Mouse (Mus musculus) right cerebral cortex, adult 18-20 months (tissue): ENCODE measurements around the gene Grb2.

Experiments
- DNase-seq: peaks from one replicate; pipeline ENCODE4 v3.0.0; 2022; ENCODE audit warnings: mixed read lengths

Gene Grb2

DNA sequence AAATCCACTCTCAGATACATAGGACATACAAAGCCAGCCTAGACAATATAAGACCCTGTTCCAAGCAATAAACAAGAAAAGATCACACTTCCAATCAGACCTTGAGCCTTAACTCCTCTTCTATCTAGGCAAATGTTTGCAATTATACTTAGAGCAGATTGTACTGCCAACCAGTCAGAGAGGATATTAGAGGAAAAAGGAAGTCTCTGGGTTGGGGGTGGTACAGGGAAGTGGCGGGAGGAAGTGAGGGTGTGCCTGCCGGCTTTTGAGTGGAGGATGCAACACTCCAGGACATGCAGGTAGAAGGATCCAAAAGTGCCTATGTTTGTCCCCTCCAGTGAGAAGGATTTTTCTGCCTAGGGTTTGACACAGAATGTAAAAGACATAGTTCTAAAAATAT lies 3.9 kb upstream of the Grb2 start:
- DNase-seq = no peak

DNA sequence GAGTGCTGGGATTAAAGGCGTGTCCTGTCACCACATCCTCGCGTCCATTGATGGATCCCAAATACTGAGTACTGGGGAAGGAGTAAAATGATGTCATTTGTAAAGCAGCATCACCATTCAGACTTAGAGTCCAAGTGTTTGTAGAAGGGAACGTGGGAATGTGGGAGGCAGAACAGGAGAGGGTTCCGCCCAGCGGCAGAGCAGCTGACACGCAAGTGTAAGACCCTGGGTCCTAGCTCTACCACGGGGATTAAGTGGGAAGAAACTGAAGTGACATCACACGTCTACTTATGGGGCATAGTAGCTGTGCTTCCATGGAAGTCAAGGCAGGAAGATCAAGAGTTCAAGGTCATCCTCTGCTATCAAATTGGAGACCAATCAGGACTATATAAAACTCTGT lies 2.7 kb upstream of the Grb2 start:
- DNase-seq = no peak

DNA sequence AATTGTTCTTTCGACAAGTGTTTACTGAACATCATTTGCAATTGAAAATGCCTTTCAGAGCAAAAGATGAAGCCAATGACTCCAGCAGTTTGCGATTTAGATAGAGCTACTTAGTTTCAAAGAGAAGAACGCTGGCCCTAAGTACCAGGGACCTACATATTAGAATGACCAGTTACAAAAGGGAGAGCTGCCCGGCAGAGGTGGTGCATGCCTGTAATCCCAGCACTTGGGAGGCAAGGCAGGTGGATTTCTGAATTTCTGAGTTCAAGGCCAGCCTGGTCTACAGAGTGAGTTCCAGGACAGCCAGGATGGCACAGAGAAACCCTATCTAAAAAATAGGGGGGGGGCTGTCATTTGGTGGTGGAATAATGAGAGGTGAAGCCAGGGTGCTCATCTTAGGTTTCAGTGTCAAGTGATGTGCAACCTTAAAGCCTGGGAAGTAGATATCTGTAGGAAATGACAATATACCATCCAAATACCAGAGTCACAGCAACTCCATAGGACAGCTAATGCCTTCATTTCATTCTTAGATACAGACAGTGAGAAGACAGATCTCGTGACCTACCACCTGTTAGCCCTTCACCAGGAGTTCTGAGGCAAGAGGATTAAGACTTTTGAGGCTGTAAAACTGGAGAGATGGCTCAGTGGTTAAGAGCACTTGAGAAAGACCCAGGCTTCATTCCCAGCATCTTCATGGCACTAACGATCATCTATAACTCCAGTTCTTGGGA lies 1.6 kb upstream of the Grb2 start:
- DNase-seq = no peak

DNA sequence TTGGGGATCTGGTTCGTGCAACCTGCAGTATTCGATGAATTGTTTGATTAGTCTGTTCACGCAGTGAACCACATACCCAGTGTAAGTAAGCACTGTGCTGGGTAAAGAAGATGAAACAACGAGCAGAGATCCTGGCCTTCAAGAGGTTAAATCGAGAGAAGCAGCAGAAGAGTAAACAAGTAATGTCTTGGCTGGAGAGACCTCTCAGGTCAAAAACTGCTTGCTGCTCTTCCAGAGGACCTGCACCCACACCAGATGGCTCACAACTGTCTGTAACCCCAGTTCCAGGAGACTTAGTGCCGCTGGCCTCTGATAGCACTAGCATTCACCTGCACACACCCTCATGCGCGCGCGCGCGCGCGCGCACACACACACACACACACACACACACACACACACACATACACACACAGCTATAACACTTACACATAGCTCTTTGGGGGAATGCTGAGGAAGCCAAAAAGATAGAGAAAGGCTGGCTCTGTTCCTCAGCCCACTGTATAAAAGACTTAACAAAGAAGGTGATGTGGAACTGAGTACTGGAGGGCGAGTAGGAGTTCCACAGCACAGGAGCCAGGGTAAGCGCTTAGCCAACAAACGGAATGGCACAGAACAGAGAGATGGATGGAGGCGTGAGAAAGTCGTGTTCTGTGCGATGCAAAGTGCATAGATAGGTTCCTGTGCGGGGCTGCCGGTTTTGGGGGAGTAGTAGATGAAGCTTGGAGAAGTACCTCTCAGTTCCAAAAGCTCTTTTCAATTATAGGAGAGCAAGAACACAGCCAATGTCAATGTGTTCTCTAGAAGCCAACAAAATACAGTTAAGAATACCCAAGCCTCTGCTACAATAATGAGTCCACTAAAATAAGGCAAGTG lies 795 bp upstream of the Grb2 start:
- DNase-seq = peak; percentile 61

DNA sequence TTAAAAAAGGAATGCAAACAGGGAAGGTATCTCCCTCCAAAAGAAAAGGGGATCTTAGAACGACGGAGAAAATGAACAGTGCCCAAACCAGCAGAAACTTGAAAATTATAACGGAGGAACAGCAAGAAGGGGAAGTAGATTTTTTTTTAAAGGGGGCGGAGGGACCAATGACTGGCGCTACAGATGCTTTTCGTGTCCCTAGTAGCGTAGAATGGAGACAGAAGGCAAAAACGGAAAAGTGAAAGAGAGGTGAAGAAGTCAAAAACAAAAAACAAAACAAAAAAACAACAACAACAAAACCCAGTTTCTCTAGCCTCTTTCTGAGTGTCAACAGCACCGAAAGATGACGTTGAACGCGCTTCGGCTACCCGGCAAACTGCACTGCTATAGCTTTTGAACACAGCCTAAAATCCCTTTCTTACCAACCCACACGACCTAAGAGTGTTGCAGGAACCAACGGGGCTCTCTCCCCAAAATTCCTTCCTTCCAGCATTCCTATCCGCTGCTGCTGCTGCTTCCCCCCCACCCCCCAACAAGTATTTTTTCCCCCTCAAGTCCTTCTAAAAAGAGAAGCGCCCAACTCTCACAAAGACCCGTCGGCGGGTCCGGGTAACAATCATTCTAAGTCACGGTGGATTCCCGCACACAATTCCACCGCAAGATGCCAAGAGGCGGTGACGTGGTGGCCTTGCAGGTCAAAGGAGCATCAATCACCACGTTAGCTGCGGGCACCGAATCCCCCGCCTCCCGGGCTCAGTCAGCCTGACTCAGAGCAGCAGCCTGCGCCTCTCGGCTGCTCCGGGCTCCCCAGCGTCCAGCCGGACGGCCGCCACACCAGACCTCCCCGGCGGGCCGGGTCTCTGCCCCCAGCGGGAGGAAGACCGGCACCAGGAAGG lies 836 bp downstream of the Grb2 start:
- DNase-seq = no peak

DNA sequence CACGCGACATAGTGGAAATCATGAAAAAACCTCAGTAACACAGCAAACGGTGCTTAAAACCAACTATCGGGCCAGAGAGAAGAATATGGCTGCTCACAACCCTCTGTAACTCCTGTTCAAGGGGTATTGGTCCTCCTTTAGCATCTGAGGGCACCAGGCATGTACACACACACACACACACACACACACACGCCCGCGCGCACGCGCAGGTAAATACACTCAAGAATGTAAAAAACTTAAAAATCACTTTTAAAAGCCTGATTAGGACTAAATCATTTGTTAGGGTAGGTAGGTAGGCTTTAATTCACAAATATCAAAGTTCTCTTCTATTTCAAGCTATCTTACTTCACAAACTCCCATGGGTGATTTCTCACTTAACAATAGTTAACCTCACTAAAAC lies 1.8 kb downstream of the Grb2 start:
- no peak for DNase-seq

DNA sequence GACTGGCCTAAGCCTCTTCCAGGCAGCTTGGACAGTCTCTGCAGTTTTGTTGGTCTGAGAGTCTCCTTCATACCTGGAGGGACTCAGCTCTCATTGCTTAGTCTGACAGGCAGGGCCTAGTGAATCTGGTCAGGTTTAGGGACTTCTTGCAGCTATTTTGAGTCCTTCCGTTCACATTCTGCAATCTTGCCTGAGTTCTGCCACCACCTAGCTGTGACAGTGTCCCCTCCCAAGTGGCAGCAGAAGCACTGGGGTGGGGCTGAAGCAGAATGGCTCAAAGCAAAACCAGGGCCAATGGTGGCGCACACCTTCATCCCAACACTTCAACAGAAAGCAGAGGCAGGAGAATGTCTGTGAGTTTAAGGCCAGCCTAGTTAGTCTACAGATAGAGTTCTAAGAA lies 2.8 kb downstream of the Grb2 start:
- DNase-seq = no peak

DNA sequence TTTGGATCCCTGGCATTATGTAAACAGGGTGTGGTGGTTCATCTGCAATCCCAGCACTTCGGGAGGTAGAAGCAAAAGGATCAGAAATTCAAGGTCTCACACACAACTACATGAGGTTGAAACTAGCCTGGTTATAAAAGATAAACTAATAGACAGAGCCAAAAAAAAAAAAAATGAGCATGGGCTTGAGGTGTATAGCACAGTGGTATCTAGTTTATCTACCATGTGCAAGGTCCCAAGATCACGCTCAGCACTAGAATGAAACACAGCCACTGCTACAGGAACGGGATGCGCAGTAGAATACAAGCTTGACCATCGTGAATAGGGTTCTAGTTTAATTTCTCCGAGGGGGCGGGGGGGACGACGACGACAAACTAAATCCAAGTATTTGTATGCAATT lies 3.7 kb downstream of the Grb2 start:
- DNase-seq = no peak

DNA sequence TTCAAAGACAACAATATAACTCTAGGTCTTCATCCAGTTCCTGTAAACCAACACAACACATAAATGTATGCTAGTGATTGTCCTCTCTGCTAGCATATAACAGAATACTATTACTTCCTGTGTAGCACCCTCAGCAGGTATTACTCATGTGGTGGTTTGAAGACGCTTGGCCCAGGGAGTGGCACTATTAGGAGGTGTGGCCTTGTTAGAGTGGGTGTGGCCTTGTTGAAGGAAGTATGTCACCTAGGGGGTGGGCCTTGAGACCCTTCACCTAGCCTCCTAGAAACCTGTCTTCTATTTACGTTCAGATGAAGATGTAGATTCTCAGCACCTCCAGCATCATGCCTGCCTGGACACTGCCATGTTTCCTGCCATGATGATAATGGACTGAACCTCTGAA lies 4.9 kb downstream of the Grb2 start:
- DNase-seq = no peak

DNA sequence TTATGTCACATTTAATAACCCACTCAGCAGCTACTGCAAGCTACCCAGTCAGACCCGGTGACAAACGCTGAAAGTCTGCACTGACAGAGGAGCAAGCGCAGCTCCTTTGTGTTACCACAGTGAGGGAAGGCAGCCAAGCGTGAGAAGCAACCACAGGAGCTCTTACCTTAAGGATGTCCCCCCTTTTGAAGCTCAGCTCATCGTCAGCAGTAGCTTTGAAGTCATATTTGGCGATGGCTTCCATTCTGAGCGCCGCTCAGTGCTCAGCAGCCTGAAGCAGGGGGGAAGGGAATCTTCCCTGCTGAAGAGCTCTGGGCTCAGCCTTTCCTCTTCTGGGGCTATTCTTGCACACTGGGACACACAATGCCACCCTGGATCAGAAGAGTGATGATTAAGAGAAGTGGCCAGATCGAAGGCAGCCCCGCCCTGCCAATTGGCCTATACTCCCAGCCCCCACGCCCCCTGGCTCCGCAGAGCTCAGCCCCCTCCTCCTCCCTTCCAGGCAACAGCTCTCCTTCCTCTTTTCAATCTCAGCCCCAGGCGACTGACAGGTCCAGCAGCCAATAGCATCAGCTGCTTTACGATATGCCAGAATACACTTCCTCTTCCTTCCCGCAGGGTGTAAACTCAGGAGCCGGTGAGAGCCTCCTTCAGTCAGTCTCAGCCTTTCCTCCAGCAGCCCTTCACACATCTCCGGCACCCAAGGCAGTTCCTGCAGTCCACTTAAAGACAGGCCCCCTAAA lies 9.2 kb downstream of the Grb2 start:
- peak; percentile 95 for DNase-seq

DNA sequence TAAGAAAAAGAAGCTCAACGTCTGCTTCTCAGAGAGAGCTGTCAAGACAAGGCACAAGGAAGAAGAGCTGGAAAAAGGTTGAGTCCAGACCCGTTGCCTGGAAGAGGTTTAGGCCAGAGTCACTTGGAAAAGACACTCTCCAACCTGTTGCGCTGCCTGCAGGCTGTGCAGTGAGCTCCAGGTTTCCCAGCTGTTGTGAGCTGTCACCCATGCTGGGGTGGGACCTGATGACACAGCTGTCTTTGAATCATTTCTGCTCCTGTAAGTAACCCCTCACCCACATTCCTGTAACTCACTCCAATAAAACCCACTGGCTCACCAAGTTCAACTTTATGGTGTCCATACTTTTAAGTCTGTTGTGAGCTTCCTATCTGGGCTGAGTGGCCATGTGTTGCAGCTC lies 10.7 kb downstream of the Grb2 start:
- no peak for DNase-seq

DNA sequence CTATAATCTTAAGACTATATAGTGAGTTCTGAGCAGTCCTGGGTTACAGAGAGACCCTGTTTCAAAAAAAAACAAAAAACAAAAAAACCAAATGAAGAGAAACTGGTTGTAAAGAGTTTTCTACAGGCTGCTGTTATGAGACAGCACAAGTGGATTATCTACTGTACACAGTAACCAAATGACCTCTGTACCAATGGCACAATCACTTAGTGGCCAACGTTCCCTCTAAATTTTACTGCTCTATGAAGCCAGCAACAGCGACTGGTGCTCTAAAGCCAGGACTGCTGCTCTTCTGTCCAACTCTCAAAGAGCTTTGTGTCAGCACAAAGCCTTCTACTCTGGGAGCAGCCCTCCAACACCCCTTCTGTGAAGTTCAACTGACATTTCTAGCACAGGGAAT lies 11.3 kb downstream of the Grb2 start:
- DNase-seq = no peak

DNA sequence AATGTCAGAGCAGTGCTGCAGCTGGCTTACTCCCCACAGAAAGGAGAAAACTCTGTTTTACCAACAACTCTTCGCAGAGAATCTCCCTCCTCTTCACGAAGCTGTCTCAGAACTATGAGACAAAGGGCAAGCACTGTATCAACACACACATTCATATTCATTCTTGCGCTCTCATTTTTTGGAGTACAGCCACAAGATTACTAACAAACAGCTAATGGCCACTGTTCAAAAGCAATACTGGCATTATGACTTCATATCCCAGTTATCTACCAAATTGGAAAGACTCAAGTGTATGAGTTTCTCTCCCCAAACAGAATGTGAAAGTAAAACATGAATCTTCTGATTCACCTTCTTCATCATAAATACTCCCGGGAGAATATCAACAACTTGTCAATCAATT lies 11.9 kb downstream of the Grb2 start:
- no peak for DNase-seq

DNA sequence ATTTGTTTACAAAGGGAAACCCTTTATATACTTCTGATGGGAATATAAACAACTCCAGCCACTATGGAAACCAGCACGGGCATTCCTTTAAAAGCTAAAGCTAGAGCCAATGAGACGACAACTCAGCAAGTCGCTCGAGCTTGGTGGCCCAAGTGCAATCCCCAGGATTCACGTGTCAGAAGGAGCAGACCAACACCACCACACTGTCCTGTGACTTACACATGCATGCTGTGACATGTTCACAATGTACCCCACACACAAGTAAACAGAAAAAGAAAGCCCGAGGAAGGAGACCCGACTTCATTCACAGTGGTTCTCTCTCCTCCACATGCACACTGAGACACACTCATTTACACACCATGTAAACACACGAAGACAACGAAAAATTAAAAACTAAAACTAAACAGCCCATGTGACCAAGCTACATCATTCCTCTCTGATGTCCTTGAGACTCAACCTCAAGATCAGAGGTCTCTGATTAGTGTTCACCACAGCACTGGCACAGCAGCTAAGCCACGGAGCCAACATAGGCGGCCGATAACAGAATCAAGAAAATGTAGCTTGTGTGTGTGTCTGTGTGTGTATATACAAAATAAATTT lies 14.3 kb downstream of the Grb2 start:
- no peak for DNase-seq

DNA sequence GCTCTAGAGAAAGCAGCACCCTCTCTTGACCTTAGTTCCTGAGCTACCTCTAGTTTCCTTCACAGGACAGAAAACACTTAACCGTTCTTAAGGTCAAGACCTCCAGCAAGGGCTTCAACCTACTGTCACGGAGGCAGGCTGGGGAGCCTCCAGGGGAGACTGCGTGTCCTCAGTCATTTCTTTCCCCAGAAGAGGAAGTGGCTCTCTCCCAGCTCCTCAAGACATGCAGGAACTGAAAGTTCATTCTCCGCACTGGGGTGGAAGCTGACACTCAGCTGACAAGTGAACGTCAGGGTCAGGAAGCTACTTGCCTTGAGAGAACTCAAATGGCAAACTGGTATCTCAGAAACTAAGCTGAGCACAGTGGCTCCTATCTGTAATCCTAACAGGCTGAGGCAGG lies 15.6 kb downstream of the Grb2 start:
- DNase-seq = no peak

DNA sequence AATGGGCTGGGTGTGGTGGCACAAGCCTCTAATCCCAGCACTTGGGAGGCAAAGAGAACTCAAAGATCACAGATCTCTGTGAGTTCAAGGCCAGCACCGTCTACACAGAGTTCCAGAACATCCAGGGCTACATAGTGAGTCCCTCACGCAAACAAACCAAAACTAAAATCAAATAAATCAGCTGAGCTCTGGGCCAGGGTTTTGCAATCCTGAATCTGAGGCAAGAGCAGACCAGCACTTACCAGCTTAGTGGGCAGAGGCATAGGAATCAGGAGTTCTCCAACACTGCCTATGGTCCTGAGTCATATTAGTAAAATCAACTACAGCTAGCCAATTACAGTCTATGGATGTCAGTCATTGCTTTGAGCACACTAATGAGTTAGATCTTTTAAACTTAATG lies 16.4 kb downstream of the Grb2 start:
- no peak for DNase-seq

DNA sequence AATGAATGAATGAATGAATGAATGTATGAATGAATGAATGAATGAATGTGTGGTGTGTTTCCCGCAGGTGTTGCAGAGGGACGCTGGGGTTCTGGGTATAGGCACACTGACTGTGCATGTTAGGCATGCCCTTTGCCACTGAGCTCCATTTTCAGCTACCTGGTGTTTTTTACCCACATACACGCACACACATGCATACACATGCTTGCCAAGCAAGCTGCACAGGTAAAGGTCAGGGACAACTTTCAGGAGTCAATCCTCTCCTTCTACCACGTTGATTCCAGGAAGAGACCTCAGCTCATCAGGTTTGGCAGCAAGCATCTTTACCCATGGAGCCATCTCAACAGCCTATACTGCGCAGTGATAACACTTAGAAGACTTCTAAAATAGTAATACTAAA lies 16.9 kb downstream of the Grb2 start:
- DNase-seq = no peak

DNA sequence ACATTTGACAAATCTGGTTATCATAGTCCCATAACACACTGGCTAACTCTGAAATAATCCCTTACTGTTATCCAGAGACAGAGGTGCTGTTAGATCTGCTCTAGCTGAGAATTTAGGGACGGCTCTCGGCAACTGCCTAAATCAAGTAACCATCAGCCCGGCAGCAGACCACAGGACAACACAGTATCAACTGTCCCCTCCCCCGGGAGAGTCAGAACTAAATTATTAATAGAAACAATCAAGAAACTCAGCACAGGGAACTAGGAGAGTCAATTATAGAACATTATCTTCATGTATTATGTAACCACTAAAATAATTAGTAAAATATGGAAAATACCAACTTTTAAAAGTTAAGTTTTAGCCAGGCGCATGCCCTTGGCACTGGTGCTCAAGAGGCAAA lies 17.4 kb downstream of the Grb2 start:
- no peak for DNase-seq

DNA sequence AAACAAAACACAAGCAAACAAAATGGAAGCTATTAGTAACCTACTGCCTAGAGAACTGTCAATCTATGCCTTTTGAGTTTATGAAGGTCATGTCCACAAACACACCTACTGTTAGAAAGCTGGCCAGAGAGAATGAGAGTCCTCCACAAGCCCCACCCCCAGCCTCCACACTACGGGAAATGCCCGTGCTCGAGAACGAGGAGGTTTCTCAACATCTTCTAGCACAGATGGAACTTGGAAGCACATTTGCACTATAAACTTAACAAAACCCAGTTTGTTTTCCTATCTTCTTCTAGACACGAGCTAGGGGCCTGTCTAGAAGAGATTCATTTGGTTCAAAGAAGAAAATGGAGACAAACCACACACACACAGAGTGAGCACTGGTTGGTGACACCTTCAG lies 18.0 kb downstream of the Grb2 start:
- DNase-seq = no peak

DNA sequence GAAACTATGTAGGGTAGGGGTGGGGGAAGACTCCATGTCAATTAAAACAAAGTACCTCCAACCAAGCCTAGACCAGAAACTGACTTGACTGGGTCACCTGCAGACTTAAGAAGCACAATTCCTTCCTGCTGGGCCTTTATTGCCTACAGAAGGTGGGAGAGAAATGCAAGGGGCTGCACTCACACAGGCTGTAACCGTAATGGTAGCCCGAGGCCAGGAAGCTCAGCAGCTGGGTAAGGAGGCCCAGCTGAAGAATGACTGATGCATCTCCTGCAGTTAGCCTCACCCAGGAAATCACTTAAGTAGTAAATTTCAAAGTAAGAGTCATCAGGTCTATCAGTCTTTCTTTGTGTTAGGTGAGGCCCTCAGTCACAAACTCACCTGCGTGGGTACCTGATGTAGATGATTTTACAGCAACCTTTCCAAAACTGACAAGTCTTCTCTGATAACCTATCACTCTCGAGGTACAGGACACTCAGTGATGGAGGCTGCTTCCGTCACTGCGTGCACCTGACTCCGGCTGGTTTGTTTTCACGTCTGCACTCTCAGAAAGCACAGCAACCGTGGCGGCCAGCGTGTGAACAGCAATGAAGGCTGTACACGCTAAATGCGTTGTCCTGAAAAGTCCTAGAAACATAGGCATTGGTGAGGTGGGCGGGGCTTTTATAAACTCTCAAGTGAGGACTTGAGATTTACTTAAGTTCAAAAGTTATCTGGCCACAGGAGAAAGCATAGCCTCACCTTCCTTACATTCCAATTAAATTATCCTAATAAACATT lies 19.1 kb downstream of the Grb2 start:
- DNase-seq = no peak

DNA sequence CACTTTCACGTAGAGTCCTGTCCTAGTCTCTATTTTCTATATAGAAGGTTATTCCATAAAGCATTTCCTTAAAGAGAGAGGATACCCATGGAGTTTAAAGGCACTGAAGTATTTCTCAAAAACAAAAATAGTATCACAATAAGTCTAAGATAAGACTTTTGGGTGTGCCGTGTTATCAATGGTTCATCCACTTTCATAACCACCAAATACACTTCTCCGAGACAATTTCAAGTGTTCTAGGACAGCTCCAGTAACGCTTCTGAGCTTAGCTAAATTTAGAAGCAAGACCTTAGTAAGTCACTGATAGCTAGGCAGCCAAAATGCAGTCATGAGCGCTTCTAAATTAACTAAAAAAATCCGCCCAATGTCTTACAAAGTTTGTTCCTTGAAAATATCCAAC lies 22.0 kb downstream of the Grb2 start:
- DNase-seq = no peak

DNA sequence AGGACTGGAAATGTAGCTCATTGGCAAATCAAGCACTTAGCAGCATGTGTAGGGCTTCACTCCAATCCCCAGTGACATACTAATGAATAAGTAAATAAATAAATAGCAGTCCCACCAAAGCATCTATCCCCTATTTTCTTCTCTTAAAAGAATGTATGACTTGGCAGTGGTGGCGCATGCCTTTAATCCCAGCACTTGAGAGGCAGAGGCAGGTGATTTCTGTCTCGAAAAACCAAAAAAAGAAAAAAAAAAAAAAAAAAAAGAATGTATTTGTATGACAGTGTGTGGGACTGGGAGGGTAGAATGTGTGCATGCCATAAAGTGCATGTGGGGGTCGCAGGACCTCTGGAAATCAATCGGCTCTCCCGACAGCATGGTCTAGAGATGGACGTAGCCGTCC lies 22.4 kb downstream of the Grb2 start:
- no peak for DNase-seq
